Mouse (Mus musculus) intestine, postnatal 0 days (tissue): ENCODE measurements around the gene Prmt7. TPM values are rescaled to one million over a fixed set of nuclear protein-coding genes. Genes with fewer than 3 reads are reported as not detected.

ENCODE experiments used
- ATAC-seq: fragments of 200-750 bp; cut with Nextera tagmentation; 2 replicates; pipeline ENCODE4 v1.8.0; 2017; ENCODE audit warnings: mild to moderate bottlenecking, moderate TSS enrichment, moderate library complexity
- H3K27ac ChIP-seq: fragments of 300-500 bp; sonication (generic); 2 replicates; pipeline ENCODE4 v1.5.1; 2014; ENCODE audit warnings: mild to moderate bottlenecking, low read depth, low read length, moderate library complexity
- H3K27me3 ChIP-seq: fragments of 300-500 bp; sonication (generic); replicated peaks from 2 replicates; pipeline ENCODE4 v1.6.1; 2014; ENCODE audit warnings: low read length, mixed read lengths; ENCODE audit not compliant: control insufficient read depth, insufficient read depth
- H3K36me3 ChIP-seq: fragments of 300-500 bp; sonication (generic); 2 replicates; pipeline ENCODE4 v1.6.1; 2014; ENCODE audit warnings: mild to moderate bottlenecking, moderate library complexity; ENCODE audit not compliant: control insufficient read depth, insufficient read depth
- H3K4me1 ChIP-seq: fragments of 300-500 bp; sonication (generic); replicated peaks from 2 replicates; pipeline ENCODE4 v1.6.1; 2014; ENCODE audit warnings: antibody characterized with exemption, low read length, mixed read lengths; ENCODE audit not compliant: control insufficient read depth, insufficient read depth
- H3K4me2 ChIP-seq: fragments of 300-500 bp; sonication (generic); replicated peaks from 2 replicates; pipeline ENCODE4 v1.6.1; 2014; ENCODE audit warnings: low read depth, mild to moderate bottlenecking, moderate library complexity
- H3K4me3 ChIP-seq: fragments of 300-500 bp; sonication (generic); 2 replicates; pipeline ENCODE4 v1.5.1; 2014; ENCODE audit warnings: low read depth, low read length
- H3K9ac ChIP-seq: fragments of 300-500 bp; sonication (generic); 2 replicates; pipeline ENCODE4 v1.6.1; 2014; ENCODE audit warnings: mild to moderate bottlenecking, low read depth, low read length
- H3K9me3 ChIP-seq: fragments of 300-500 bp; sonication (generic); 2 replicates; pipeline ENCODE4 v1.6.1; 2016; ENCODE audit warnings: mixed run types; ENCODE audit not compliant: control insufficient read depth
- CTCF ChIP-seq: sonication (generic); IDR thresholded peaks from 2 replicates; pipeline ENCODE4 v1.5.1; 2016; ENCODE audit warnings: low read depth, mild to moderate bottlenecking, control low read depth, antibody characterized with exemption, moderate library complexity
- WGBS: fragments of 180-500 bp; shearing (Covaris S2); extraction: QIAGEN DNeasy Blood & Tissue Kit; methylation state at CpG from one replicate; pipeline ENCODE4 v1.1.7; 2014; 5-methylcytosine and 5-hydroxymethylcytosine counted together
- polyA plus RNA-seq: library from polyadenylated mRNA; unstranded; fragments of >200 nt; fragmentation: Nextera tagmentation; extraction: Ambion mirVana; gene quantifications from 2 replicates; pipeline ENCODE4 v1.2.1, GENCODE M21; 2015

Prmt7 gene
- polyA plus RNA-seq, 1 experiment from 2014 or later = 11.7 TPM

DNA sequence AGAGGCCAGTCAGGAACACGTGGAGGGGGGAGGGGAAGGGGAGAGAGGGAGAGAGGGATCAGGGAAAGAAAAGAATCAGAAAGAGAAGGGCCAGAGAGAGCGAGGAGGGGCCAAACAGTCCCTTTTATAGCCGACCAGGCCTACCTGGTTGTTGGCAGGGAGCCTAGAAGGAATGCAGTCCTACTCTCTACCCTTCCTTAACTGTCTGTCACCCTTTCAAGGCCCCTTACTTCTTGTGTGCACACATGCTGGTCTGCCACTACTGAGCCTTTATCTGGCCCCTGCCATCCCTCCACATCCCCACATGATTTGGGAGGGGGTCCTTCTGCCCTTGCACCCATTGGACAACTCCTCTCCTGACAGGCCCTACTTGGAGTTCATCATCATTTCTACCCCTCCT lies 78.0 kb downstream of the Prmt7 start:
- no peaks in the 10 kb centered on the region for H3K9me3 ChIP-seq
- H3K27me3 ChIP-seq = no peaks in the 10 kb centered on the region
- H3K4me1 ChIP-seq = peaks cover 2% of the 10 kb centered on the region; the same call in 1 of the 2 replicates
- H3K27ac ChIP-seq = no peak overlapping the region
- ATAC-seq = peak; percentile 52
- no peak overlapping the region for H3K4me3 ChIP-seq
- H3K36me3 ChIP-seq = no peaks in the 10 kb centered on the region
- no peak for TF ChIP-seq CTCF
- no peak overlapping the region for H3K9ac ChIP-seq
- WGBS = 7% methylated on average over 3 of the region's 3 CpGs
- H3K4me2 ChIP-seq = no peak overlapping the region

DNA sequence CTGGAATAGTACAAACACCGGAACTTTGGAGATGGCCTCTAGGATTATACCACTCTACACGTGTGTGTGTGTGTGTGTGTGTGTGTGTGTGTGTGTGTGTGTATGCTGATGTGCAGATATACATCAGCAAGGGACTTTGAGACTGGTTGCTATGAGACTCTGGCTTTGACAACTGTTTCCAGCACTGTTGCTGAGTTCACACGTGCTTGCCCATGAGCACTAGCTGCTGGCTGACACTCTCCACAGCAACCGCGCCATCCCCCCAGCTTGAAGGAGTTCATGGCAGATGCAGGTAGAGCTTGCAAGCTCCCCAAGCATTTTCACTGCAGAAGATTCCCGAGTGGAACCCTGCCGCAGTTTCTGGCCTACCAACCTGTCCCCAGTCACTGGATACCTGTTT lies 78.7 kb downstream of the Prmt7 start:
- H3K9me3 ChIP-seq = no peaks in the 10 kb centered on the region
- 34% methylated on average over 7 of the region's 7 CpGs for WGBS
- H3K4me2 ChIP-seq = no peak overlapping the region
- H3K9ac ChIP-seq = no peak overlapping the region
- H3K27ac ChIP-seq = no peak overlapping the region
- H3K4me1 ChIP-seq = peaks cover 2% of the 10 kb centered on the region; the same call in 1 of the 2 replicates
- TF ChIP-seq CTCF = no peak
- H3K36me3 ChIP-seq = no peaks in the 10 kb centered on the region
- H3K4me3 ChIP-seq = no peak overlapping the region
- no peaks in the 10 kb centered on the region for H3K27me3 ChIP-seq
- ATAC-seq = no peak

DNA sequence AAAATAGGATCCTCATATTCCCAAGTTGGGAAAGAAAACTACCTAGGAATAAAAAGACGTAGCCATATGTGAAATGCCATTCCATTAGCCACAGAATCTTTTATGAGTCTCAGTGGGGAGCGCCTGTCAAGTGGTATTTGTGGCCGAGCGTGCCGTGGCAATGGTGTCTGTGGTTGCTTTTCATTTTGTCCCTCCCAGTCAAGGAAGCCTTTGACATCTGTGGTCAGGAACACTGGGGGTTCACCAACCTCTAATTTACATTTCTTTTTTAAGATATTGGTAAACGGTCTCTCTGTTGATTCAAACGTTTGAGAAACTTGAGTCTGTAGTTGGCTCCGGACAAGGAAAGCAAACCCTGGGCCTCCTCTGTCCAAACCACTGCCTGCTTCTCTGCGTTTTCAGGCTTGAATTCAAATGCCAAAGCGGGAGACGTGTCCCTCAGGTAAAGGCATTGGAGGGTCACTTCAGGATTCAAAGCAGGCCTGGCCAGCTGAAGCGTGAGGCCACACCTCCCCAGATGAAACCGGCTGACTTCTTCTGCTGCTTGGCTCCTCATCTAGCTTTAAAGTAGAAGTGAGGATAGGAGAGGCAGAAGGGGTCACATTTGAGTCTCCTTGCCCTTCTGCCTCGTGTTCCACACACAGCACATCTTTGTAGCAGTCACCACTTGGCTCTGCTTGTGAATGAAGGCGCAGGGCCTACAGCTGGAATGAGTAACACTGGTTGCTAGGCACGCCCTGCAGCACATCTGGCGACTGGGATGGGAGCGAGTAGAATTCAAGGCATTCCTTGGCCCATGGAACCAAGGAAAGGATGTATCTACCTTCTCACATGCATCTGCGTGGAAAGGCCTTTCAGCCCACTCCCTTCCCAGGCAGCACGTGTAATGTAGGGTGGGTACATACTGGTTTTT lies 82.0 kb downstream of the Prmt7 start:
- Histone ChIP-seq H3K9me3 (no peaks in the 10 kb centered on the region), H3K4me2 (no peak overlapping the region), H3K4me1 (no peaks in the 10 kb centered on the region), H3K27me3 (no peaks in the 10 kb centered on the region), H3K27ac (no peak overlapping the region), H3K36me3 (no peaks in the 10 kb centered on the region), H3K9ac (no peak overlapping the region), H3K4me3 (no peak overlapping the region)
- WGBS = 78% methylated on average over 20 of the region's 20 CpGs
- no peak for ATAC-seq
- TF ChIP-seq CTCF = no peak

DNA sequence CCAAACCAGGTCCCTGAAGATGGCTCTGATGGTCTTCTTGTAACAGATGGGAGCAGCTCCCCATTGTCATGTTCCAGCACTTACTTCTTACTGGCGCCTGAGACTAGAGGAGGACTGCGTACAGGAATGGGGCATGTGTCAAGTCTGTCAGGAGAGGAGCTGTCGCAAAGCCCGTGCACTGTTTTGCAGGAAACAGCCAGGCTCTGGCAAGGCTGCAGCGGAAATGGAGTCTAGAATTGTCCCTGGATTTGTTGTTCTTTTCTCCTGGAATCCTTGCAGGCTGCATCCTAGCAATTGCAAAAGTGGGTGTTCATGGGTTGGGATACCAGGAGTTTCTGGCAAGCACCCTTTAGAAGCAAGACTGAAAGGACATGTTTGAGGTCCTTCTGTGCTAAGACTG lies 87.5 kb downstream of the Prmt7 start:
- Histone ChIP-seq H3K27ac (no peak overlapping the region; the same call in 1 of the 2 replicates), H3K4me2 (no peak overlapping the region), H3K9me3 (no peaks in the 10 kb centered on the region), H3K27me3 (no peaks in the 10 kb centered on the region), H3K4me3 (no peak overlapping the region), H3K9ac (no peak overlapping the region), H3K4me1 (no peaks in the 10 kb centered on the region), H3K36me3 (no peaks in the 10 kb centered on the region)
- no peak for TF ChIP-seq CTCF
- ATAC-seq = no peak
- 65% methylated on average over 5 of the region's 5 CpGs for WGBS

DNA sequence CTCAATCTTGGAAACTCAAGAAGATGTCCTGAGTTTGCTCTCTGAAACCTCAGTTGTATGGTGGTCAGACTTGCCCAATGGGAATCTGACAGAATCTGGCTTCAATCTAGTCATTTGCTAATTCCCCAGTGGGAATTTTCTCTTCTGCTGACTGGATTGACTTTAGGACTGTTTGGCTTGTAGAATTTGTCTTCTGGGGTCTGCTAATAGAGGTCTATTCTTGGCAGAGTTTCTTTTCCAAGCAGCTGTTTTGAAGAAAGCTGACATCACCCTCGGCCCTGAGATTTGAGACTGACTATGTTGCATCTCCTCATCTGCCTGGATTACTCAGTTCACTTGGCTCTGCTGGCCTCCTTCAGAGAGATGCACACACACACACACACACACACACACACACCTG lies 88.1 kb downstream of the Prmt7 start:
- Histone ChIP-seq H3K27me3 (no peaks in the 10 kb centered on the region), H3K9ac (no peak overlapping the region), H3K4me3 (no peak overlapping the region), H3K4me1 (no peaks in the 10 kb centered on the region; the same call in 1 of the 2 replicates), H3K27ac (no peak overlapping the region; the same call in 1 of the 2 replicates), H3K36me3 (no peaks in the 10 kb centered on the region), H3K4me2 (no peak overlapping the region), H3K9me3 (no peaks in the 10 kb centered on the region)
- ATAC-seq = no peak
- no peak for TF ChIP-seq CTCF
- 64% methylated on average over 1 of the region's 1 CpGs for WGBS

DNA sequence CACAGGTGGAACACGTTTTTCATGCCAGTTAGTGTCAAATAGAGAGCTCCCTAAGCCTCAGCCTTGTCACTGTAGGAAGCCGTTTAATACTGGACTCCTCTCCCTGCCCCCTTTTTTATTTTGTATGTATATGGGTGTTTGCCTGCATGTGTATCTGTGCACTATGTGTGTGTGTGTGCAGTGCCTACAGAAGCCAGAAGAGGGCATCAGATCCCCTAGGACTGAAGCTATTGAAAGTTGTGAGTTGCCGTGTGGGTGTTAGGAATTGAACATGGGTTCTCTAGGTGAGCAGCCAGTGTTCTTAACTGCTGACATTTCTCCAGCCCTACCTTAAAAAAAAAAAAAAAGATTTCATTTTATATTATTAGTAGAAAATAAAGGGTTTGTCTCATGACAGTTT lies 89.0 kb downstream of the Prmt7 start:
- ATAC-seq = no peak
- H3K4me2 ChIP-seq = no peak overlapping the region
- H3K4me1 ChIP-seq = no peaks in the 10 kb centered on the region; the same call in 1 of the 2 replicates
- no peaks in the 10 kb centered on the region for H3K36me3 ChIP-seq
- 88% methylated on average over 3 of the region's 3 CpGs for WGBS
- no peaks in the 10 kb centered on the region for H3K9me3 ChIP-seq
- no peaks in the 10 kb centered on the region for H3K27me3 ChIP-seq
- no peak overlapping the region for H3K4me3 ChIP-seq
- H3K27ac ChIP-seq = no peak overlapping the region
- peak; percentile 31; the same call in 1 of the 2 replicates for TF ChIP-seq CTCF
- H3K9ac ChIP-seq = no peak overlapping the region
